Mouse (Mus musculus): ENCODE measurements at regions not wholly inside any gene's neighbourhood (a gene's known extent, or its start where the extent isn't known, plus 50 kb on each side); places are given as distances from the start of the nearest gene placed in this dataset.

DNA sequence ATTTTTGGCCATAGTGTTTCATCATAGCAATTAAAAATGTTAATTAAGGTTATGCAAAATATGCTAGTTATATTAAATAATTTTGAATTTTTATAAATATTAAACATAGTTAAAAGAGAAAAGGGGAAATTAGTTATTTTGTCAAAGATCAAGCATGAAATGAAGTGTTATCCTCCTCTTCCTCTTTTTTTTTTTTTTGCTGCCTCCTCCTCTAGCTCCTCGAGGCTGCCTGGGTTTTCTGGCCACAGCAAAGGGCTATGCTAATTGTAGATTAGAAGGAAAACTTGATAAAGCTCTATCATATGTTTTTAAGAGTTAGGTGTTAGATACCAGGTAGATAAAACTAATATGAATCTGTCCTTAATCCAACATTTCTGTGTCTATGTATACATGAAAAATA, 54.4 kb upstream of the Laptm4a start:
- TF ChIP-seq HCFC1 (IDR thresholded peaks at IDR 0.05; ENCODE audit: borderline replicate concordance, insufficient read depth, low read length) (no peak), MAFK (IDR thresholded peaks at IDR 0.05; ENCODE audit: insufficient read depth, low read depth, low read length) (no peak), CHD2 (IDR thresholded peaks at IDR 0.05; ENCODE audit: low read depth, low read length) (no peak), ZC3H11A (IDR thresholded peaks at IDR 0.05; ENCODE audit: borderline replicate concordance, low read depth, low read length) (no peak)
